Mouse (Mus musculus) adrenal gland (tissue): ENCODE measurements around the gene Olfr503.
"Not testable (repeated sequence)": the region's sequence is repeated elsewhere in the genome, so short reads cannot be mapped to it uniquely, and the experiment has no call there.

Experiments
- intact Hi-C: fragments of 180-260 bp; cut with DNase I; formaldehyde crosslinking; loops from one replicate; pipeline ENCODE4 v1.15.1; 2025
- long read RNA-seq, 2 experiments: library from polyadenylated mRNA; unstranded; transcript quantifications; one replicate each; pipeline ENCODE4 v2.0.0; 2020; ENCODE audit warnings: borderline replicate concordance in 1 of 2; ENCODE audit not compliant: insufficient replicate concordance in 1 of 2

The Olfr503 gene
- long read RNA-seq, experiment 1: 0 reads
- long read RNA-seq, experiment 2: 0 reads

- intact Hi-C loops: not testable (repeated sequence)
Observed at GRCm38 (mm10) chr7:108544227-108544626, at the start of gene Olfr503. Gene Olfr503, plus strand, starts transcription at chr7:108544527.

- intact Hi-C loops: no loop called here
Observed at GRCm38 (mm10) chr7:108524965-108525364, 19.4 kb upstream of the Olfr503 start, which contains the start of gene Olfr502. Gene Olfr502, minus strand, starts transcription at chr7:108525065.

GRCm38 (mm10) chr7:108542416-108542815 lies 1.9 kb upstream of the Olfr503 start:
- intact Hi-C loops: no loop called here

- intact Hi-C loops: no loop called here
Observed at GRCm38 (mm10) chr7:108565693-108566092, 21.4 kb downstream of the Olfr503 start, which contains the start of gene Olfr504. Gene Olfr504, minus strand, starts transcription at chr7:108565793.

- intact Hi-C loops: no loop called here
Observed at GRCm38 (mm10) chr7:108589797-108590196, 45.5 kb downstream of the Olfr503 start.
